Mouse (Mus musculus) testis, adult 2 months (tissue): ENCODE measurements around the gene Clcn6.

Source experiments
- CTCF ChIP-seq: fragments of 200-500 bp; IDR thresholded peaks from 2 replicates; pipeline ENCODE4 v1.5.1; 2012; ENCODE audit warnings: low read depth, mild to moderate bottlenecking, inconsistent platforms, low read length, moderate library complexity; ENCODE audit not compliant: control insufficient read depth, insufficient read depth, insufficient replicate concordance
- POLR2A ChIP-seq: fragments of 200-500 bp; IDR thresholded peaks from 2 replicates; pipeline ENCODE4 v1.6.1; 2012; ENCODE audit warnings: low read depth, mild to moderate bottlenecking, inconsistent platforms, low read length, moderate library complexity; ENCODE audit not compliant: control insufficient read depth

DNA sequence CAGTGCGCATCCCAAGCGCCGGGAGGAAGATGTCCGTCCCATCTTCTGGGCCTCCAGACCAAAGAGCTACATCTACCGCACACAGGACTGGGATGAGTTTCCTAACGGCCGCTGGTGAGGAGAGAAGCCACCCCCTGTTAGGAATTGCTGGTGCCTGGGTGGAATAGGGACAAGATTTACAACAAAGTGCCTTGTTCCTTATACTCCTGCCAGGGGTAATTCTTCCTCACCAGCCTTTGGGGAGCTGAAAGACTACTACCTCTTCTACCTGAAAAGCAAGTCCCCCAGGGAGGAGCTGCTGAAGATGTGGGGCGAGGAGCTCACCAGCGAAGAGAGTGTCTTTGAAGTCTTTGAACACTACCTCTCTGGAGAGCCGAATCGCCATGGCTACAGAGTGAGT lies 13.3 kb upstream of the Clcn6 start:
- TF ChIP-seq CTCF (no peak), POLR2A (no peak)
